Mouse (Mus musculus): ENCODE results near the gene Pptc7. TPM values are rescaled to one million over a fixed set of nuclear protein-coding genes. Genes with fewer than 3 reads are reported as not detected.
A peak's percentile ranks its signal among the peaks of the same experiment; 100 is the strongest.

Pptc7 gene
- 8.6 and 8.9 TPM in 2 replicates for polyA plus RNA-seq (2015; fragmentation: Nextera tagmentation; extraction: Ambion mirVana)

GRCm38 (mm10) chr5:122284183-122285028 lies at the start of gene Pptc7:
Gene Pptc7, plus strand, starts transcription at chr5:122284365.
- Histone ChIP-seq H3K4me1 (replicated peaks; ENCODE audit: control insufficient read depth, insufficient read depth, low read length) (peaks cover 34% of the 10 kb centered on the region), H3K27ac (ENCODE audit: low read length) (peak within 1 kb of the TSS; percentile 52), H3K4me2 (ENCODE audit: low read depth, low read length) (peak within 1 kb of the TSS; percentile 98), H3K4me3 (ENCODE audit: low read length) (peak within 1 kb of the TSS; percentile 94), H3K9me3 (ENCODE audit: control insufficient read depth, low read length) (no peaks in the 10 kb centered on the region), H3K27me3 (ENCODE audit: control insufficient read depth, insufficient read depth, low read depth, low read length) (no peaks in the 10 kb centered on the region), H3K36me3 (ENCODE audit: control insufficient read depth, insufficient read depth, low read length) (0 out of 2 replicates have a peak, but pooled peaks cover 3% of the 10 kb centered on the region), H3K9ac (ENCODE audit: low read length) (peak within 1 kb of the TSS; percentile 90)
- WGBS, result under 1% methylated on average over 56 of the region's 114 CpGs
- peak; percentile 91 for ATAC-seq (ENCODE audit: low read depth)

- no peak for ATAC-seq (ENCODE audit: low read depth)
- H3K4me1 ChIP-seq (replicated peaks; ENCODE audit: control insufficient read depth, insufficient read depth, low read length), result peaks cover 9% of the 10 kb centered on the region; the same call in 1 of the 2 replicates
- H3K36me3 ChIP-seq (ENCODE audit: control insufficient read depth, insufficient read depth, low read length), result no peaks in the 10 kb centered on the region
- H3K27me3 ChIP-seq (ENCODE audit: control insufficient read depth, insufficient read depth, low read depth, low read length), result no peaks in the 10 kb centered on the region
- no peaks in the 10 kb centered on the region for H3K9me3 ChIP-seq (ENCODE audit: control insufficient read depth, low read length)
- WGBS, result 50% methylated on average over 9 of the region's 9 CpGs
- H3K9ac ChIP-seq (ENCODE audit: low read length), result no peak overlapping the region
- no peak overlapping the region for H3K27ac ChIP-seq (ENCODE audit: low read length)
- H3K4me2 ChIP-seq (ENCODE audit: low read depth, low read length), result no peak overlapping the region
- no peak overlapping the region for H3K4me3 ChIP-seq (ENCODE audit: low read length)
Measured at GRCm38 (mm10) chr5:122235196-122235836, 48.8 kb upstream of the Pptc7 start.

- H3K4me1 ChIP-seq (replicated peaks; ENCODE audit: control insufficient read depth, insufficient read depth, low read length), result peaks cover 9% of the 10 kb centered on the region; the same call in 1 of the 2 replicates
- H3K27me3 ChIP-seq (ENCODE audit: control insufficient read depth, insufficient read depth, low read depth, low read length), result no peaks in the 10 kb centered on the region
- H3K27ac ChIP-seq (ENCODE audit: low read length), result no peak overlapping the region
- no peaks in the 10 kb centered on the region; the same call in 1 of the 2 replicates for H3K36me3 ChIP-seq (ENCODE audit: control insufficient read depth, insufficient read depth, low read length)
- H3K4me3 ChIP-seq (ENCODE audit: low read length), result no peak overlapping the region
- no peaks in the 10 kb centered on the region for H3K9me3 ChIP-seq (ENCODE audit: control insufficient read depth, low read length)
- H3K4me2 ChIP-seq (ENCODE audit: low read depth, low read length), result no peak overlapping the region
- no peak overlapping the region for H3K9ac ChIP-seq (ENCODE audit: low read length)
- 69% methylated on average over 5 of the region's 5 CpGs for WGBS
- no peak for ATAC-seq (ENCODE audit: low read depth)
Measured at GRCm38 (mm10) chr5:122237200-122237599, 47.0 kb upstream of the Pptc7 start.

GRCm38 (mm10) chr5:122239618-122240017 lies 44.5 kb upstream of the Pptc7 start:
- Histone ChIP-seq H3K4me2 (ENCODE audit: low read depth, low read length) (no peak overlapping the region), H3K4me3 (ENCODE audit: low read length) (no peak overlapping the region), H3K27ac (ENCODE audit: low read length) (no peak overlapping the region), H3K4me1 (replicated peaks; ENCODE audit: control insufficient read depth, insufficient read depth, low read length) (0 out of 2 replicates have a peak, but pooled peaks cover 2% of the 10 kb centered on the region), H3K27me3 (ENCODE audit: control insufficient read depth, insufficient read depth, low read depth, low read length) (no peaks in the 10 kb centered on the region), H3K36me3 (ENCODE audit: control insufficient read depth, insufficient read depth, low read length) (no peaks in the 10 kb centered on the region; the same call in 1 of the 2 replicates), H3K9me3 (ENCODE audit: control insufficient read depth, low read length) (no peaks in the 10 kb centered on the region), H3K9ac (ENCODE audit: low read length) (no peak overlapping the region)
- 76% methylated on average over 7 of the region's 7 CpGs for WGBS
- no peak for ATAC-seq (ENCODE audit: low read depth)

- no peak overlapping the region for H3K4me3 ChIP-seq (ENCODE audit: low read length)
- WGBS, result 90% methylated on average over 11 of the region's 11 CpGs
- H3K36me3 ChIP-seq (ENCODE audit: control insufficient read depth, insufficient read depth, low read length), result no peaks in the 10 kb centered on the region; the same call in 1 of the 2 replicates
- no peak for ATAC-seq (ENCODE audit: low read depth)
- no peaks in the 10 kb centered on the region for H3K27me3 ChIP-seq (ENCODE audit: control insufficient read depth, insufficient read depth, low read depth, low read length)
- H3K4me2 ChIP-seq (ENCODE audit: low read depth, low read length), result no peak overlapping the region
- no peak overlapping the region for H3K9ac ChIP-seq (ENCODE audit: low read length)
- no peak overlapping the region for H3K27ac ChIP-seq (ENCODE audit: low read length)
- H3K9me3 ChIP-seq (ENCODE audit: control insufficient read depth, low read length), result no peaks in the 10 kb centered on the region
- H3K4me1 ChIP-seq (replicated peaks; ENCODE audit: control insufficient read depth, insufficient read depth, low read length), result no peaks in the 10 kb centered on the region
Measured at GRCm38 (mm10) chr5:122240521-122240920, 43.6 kb upstream of the Pptc7 start.

GRCm38 (mm10) chr5:122240989-122241388 lies 43.2 kb upstream of the Pptc7 start:
- WGBS, result 71% methylated on average over 1 of the region's 1 CpGs
- no peak for ATAC-seq (ENCODE audit: low read depth)
- no peak overlapping the region for H3K4me2 ChIP-seq (ENCODE audit: low read depth, low read length)
- H3K27me3 ChIP-seq (ENCODE audit: control insufficient read depth, insufficient read depth, low read depth, low read length), result no peaks in the 10 kb centered on the region
- no peaks in the 10 kb centered on the region for H3K9me3 ChIP-seq (ENCODE audit: control insufficient read depth, low read length)
- no peak overlapping the region for H3K4me3 ChIP-seq (ENCODE audit: low read length)
- H3K4me1 ChIP-seq (replicated peaks; ENCODE audit: control insufficient read depth, insufficient read depth, low read length), result no peaks in the 10 kb centered on the region
- no peaks in the 10 kb centered on the region; the same call in 1 of the 2 replicates for H3K36me3 ChIP-seq (ENCODE audit: control insufficient read depth, insufficient read depth, low read length)
- H3K9ac ChIP-seq (ENCODE audit: low read length), result no peak overlapping the region
- H3K27ac ChIP-seq (ENCODE audit: low read length), result no peak overlapping the region

GRCm38 (mm10) chr5:122242521-122243123 lies 41.5 kb upstream of the Pptc7 start:
- 83% methylated on average over 6 of the region's 6 CpGs for WGBS
- Histone ChIP-seq H3K27ac (ENCODE audit: low read length) (no peak overlapping the region), H3K4me2 (ENCODE audit: low read depth, low read length) (no peak overlapping the region), H3K9ac (ENCODE audit: low read length) (no peak overlapping the region), H3K27me3 (ENCODE audit: control insufficient read depth, insufficient read depth, low read depth, low read length) (no peaks in the 10 kb centered on the region), H3K4me3 (ENCODE audit: low read length) (no peak overlapping the region), H3K36me3 (ENCODE audit: control insufficient read depth, insufficient read depth, low read length) (no peaks in the 10 kb centered on the region; the same call in none of the 2 replicates), H3K9me3 (ENCODE audit: control insufficient read depth, low read length) (no peaks in the 10 kb centered on the region), H3K4me1 (replicated peaks; ENCODE audit: control insufficient read depth, insufficient read depth, low read length) (no peaks in the 10 kb centered on the region)
- no peak for ATAC-seq (ENCODE audit: low read depth)

- H3K27me3 ChIP-seq (ENCODE audit: control insufficient read depth, insufficient read depth, low read depth, low read length), result no peaks in the 10 kb centered on the region
- H3K36me3 ChIP-seq (ENCODE audit: control insufficient read depth, insufficient read depth, low read length), result peaks cover 3% of the 10 kb centered on the region
- no peak overlapping the region for H3K4me2 ChIP-seq (ENCODE audit: low read depth, low read length)
- no peaks in the 10 kb centered on the region for H3K4me1 ChIP-seq (replicated peaks; ENCODE audit: control insufficient read depth, insufficient read depth, low read length)
- H3K9ac ChIP-seq (ENCODE audit: low read length), result no peak overlapping the region
- no peak overlapping the region for H3K4me3 ChIP-seq (ENCODE audit: low read length)
- no peak overlapping the region for H3K27ac ChIP-seq (ENCODE audit: low read length)
- no peak for ATAC-seq (ENCODE audit: low read depth)
- 79% methylated on average over 17 of the region's 17 CpGs for WGBS
- H3K9me3 ChIP-seq (ENCODE audit: control insufficient read depth, low read length), result no peaks in the 10 kb centered on the region
Measured at GRCm38 (mm10) chr5:122243781-122244523, 40.2 kb upstream of the Pptc7 start.
